In the genomic region with DNA sequence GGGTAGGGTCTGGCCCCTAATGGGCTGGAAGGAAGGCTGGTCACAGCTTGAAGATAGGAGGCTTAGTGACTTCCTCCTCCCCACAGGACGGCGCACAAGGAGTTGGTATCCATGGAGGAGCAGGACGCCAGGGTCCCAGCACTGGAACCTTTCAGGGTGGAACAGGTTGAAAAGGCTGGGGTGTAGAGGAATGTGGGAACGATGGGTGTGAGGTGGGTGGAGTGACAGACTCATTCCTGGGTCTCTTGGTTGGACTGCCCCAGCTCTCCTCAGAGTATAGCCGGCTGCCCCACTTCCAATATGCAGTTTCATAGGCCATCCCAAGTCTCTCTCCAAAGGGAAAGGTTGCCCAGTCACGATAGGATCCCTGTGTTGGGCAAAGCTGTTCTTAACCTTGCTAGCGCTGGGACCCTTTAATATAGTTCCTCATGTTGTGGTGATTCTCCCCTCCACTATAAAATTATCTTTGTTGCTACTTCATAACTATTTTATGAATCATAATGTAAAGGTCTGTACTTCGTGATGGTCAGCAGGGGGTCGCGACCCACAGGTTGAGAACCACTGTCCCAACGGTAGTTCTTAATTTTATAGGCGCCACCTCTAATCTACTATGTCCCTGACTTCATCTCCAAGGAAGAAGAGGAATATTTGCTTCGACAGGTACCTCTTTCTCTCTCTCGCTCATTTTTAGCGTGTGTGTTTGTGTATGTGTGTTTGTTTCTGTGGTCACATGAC, we compare ENCODE assay signal across 8 mouse cellular contexts. TPM values are rescaled to one million over a fixed set of nuclear protein-coding genes. Genes with fewer than 3 reads are reported as not detected.
DNase-seq lines count a peak whose midpoint lies in the region; ATAC-seq and TF ChIP-seq lines count a peak whose summit lies in the region.
"Had no signal": no experiment of that assay in that cellular context is flagged by ENCODE, and none has a peak within 500 bp of the region (broad histone marks: within the 10 kb centered on the region; RNA-seq: fewer than 3 reads in every experiment).

No protein-coding gene starts in this region.

- peaks cover 11% of the 10 kb centered on the region; the same call in 1 of the 2 replicates for H3K4me1 ChIP-seq in lung, embryonic 16.5 days (replicated peaks; ENCODE audit: control insufficient read depth, insufficient read depth, low read length)
- peaks cover 5% of the 10 kb centered on the region for H3K4me1 ChIP-seq in lung, adult 2 months (ENCODE audit: control insufficient read depth, insufficient read depth, low read length)
- peaks cover 24% of the 10 kb centered on the region for H3K4me1 ChIP-seq in forebrain, embryonic 12.5 days
- peaks cover 29% of the 10 kb centered on the region for H3K4me1 ChIP-seq in limb, embryonic 12.5 days (replicated peaks)
- H3K4me1 ChIP-seq in stomach, embryonic 14.5 days (ENCODE audit: control insufficient read depth, insufficient read depth, low read length): peaks cover 16% of the 10 kb centered on the region

- peak overlapping the region; percentile 95 for H3K4me2 ChIP-seq in lung, embryonic 16.5 days (ENCODE audit: low read depth, low read length)
- peak overlapping the region; percentile 94 for H3K4me2 ChIP-seq in forebrain, embryonic 12.5 days
- peak overlapping the region; percentile 91 for H3K4me2 ChIP-seq in limb, embryonic 12.5 days
- peak overlapping the region; percentile 88 for H3K4me2 ChIP-seq in stomach, embryonic 14.5 days (replicated peaks; ENCODE audit: low read depth, low read length)

- no peak for DNase-seq in lung, adult 2 months
- DNase-seq in left cerebral cortex, postnatal 4 days: no peak
- DNase-seq in cerebellum, adult 11 months: no peak
- DNase-seq: lung, adult 18-20 months had no signal

- no peak overlapping the region for H3K27ac ChIP-seq in lung, embryonic 16.5 days (ENCODE audit: low read length)
- no peak overlapping the region for H3K27ac ChIP-seq in forebrain, embryonic 12.5 days
- no peak overlapping the region for H3K27ac ChIP-seq in limb, embryonic 12.5 days
- H3K27ac ChIP-seq in stomach, embryonic 14.5 days (ENCODE audit: low read length): no peak overlapping the region; the same call in 1 of the 2 replicates

- no peak for ATAC-seq in lung, embryonic 16.5 days (ENCODE audit: low read depth)
- no peak for ATAC-seq in forebrain, embryonic 12.5 days (ENCODE audit: low FRiP score)
- no peak for ATAC-seq in limb, embryonic 12.5 days (ENCODE audit: insufficient number of reproducible peaks, insufficient read depth, low FRiP score, low TSS enrichment, low read depth)
- no peak for ATAC-seq in stomach, embryonic 14.5 days (ENCODE audit: insufficient number of reproducible peaks, insufficient read depth, low FRiP score, low read depth)

- TF ChIP-seq CTCF in lung, adult 2 months (IDR thresholded peaks at IDR 0.05; ENCODE audit: insufficient read depth, low read length): no peak

- no peaks in the 10 kb centered on the region for H3K9me3 ChIP-seq in lung, embryonic 16.5 days (ENCODE audit: control insufficient read depth, low read length)
- no peaks in the 10 kb centered on the region for H3K9me3 ChIP-seq in forebrain, embryonic 12.5 days
- H3K9me3 ChIP-seq in limb, embryonic 12.5 days: no peaks in the 10 kb centered on the region
- no peaks in the 10 kb centered on the region for H3K9me3 ChIP-seq in stomach, embryonic 14.5 days (ENCODE audit: control insufficient read depth, low read depth, low read length)

- no peaks in the 10 kb centered on the region; the same call in 1 of the 2 replicates for H3K36me3 ChIP-seq in lung, embryonic 16.5 days (ENCODE audit: control insufficient read depth, insufficient read depth, low read length)
- H3K36me3 ChIP-seq in forebrain, embryonic 12.5 days (replicated peaks): peaks cover 33% of the 10 kb centered on the region
- peaks cover 60% of the 10 kb centered on the region for H3K36me3 ChIP-seq in limb, embryonic 12.5 days
- peaks cover 11% of the 10 kb centered on the region; the same call in 1 of the 2 replicates for H3K36me3 ChIP-seq in stomach, embryonic 14.5 days (ENCODE audit: control insufficient read depth, insufficient read depth, low read length)

- intact Hi-C loops in left cerebral cortex, postnatal 4 days (cut with DNase I): no loop called here

- H3K4me3 ChIP-seq in lung, embryonic 16.5 days (ENCODE audit: low read length): peak overlapping the region; percentile 80
- H3K4me3 ChIP-seq in lung, adult 2 months (replicated peaks; ENCODE audit: extremely low read depth, low read depth, low read length): no peak overlapping the region
- H3K4me3 ChIP-seq in forebrain, embryonic 12.5 days (replicated peaks): peak overlapping the region; percentile 69
- peak overlapping the region; percentile 69 for H3K4me3 ChIP-seq in limb, embryonic 12.5 days (replicated peaks)
- H3K4me3 ChIP-seq in stomach, embryonic 14.5 days (ENCODE audit: low read depth, low read length): peak overlapping the region; percentile 57

- WGBS in lung, embryonic 16.5 days: 48% methylated on average over 15 of the region's 15 CpGs
- WGBS in lung, adult 2 months: 52% methylated on average over 15 of the region's 15 CpGs
- WGBS in forebrain, embryonic 12.5 days: 70% methylated on average over 15 of the region's 15 CpGs
- 63% methylated on average over 15 of the region's 15 CpGs for WGBS in limb, embryonic 12.5 days
- 59% methylated on average over 15 of the region's 15 CpGs for WGBS in stomach, embryonic 14.5 days

- no peaks in the 10 kb centered on the region for H3K27me3 ChIP-seq in lung, embryonic 16.5 days (ENCODE audit: control insufficient read depth, insufficient read depth, low read depth, low read length)
- no peaks in the 10 kb centered on the region for H3K27me3 ChIP-seq in forebrain, embryonic 12.5 days
- H3K27me3 ChIP-seq in limb, embryonic 12.5 days: no peaks in the 10 kb centered on the region
- no peaks in the 10 kb centered on the region for H3K27me3 ChIP-seq in stomach, embryonic 14.5 days (ENCODE audit: control insufficient read depth, insufficient read depth, low read length)

- no peak for TF ChIP-seq POLR2A in lung, adult 2 months (IDR thresholded peaks at IDR 0.05; ENCODE audit: borderline replicate concordance, extremely low read depth, low read depth, low read length)

- peak overlapping the region; percentile 78 for H3K9ac ChIP-seq in lung, embryonic 16.5 days (ENCODE audit: low read length)
- H3K9ac ChIP-seq in forebrain, embryonic 12.5 days: peak overlapping the region; percentile 80
- peak overlapping the region; percentile 74 for H3K9ac ChIP-seq in limb, embryonic 12.5 days (replicated peaks)
- peak overlapping the region; percentile 67; the same call in 1 of the 2 replicates for H3K9ac ChIP-seq in stomach, embryonic 14.5 days (replicated peaks; ENCODE audit: low read depth, low read length)

RNA-seq across cellular contexts. Expression of a gene that starts 1.0 kb away (rescaled TPM):
- polyA plus RNA-seq in lung, embryonic 16.5 days (2015; fragmentation: Nextera tagmentation; extraction: Ambion mirVana): 82.1 and 84.4 TPM in 2 replicates
- 141 and 163 TPM in 2 replicates for polyA plus RNA-seq in lung, adult 2 months (2012; rRNA removed)
- 73.2 and 79.0 TPM in 2 replicates for polyA plus RNA-seq in forebrain, embryonic 12.5 days (2016; fragmentation: Nextera tagmentation; extraction: Ambion mirVana)
- 101 TPM in 2 replicates for polyA plus RNA-seq in limb, embryonic 12.5 days (2016; fragmentation: Nextera tagmentation; extraction: Ambion mirVana)
- 70.1 and 76.2 TPM in 2 replicates for polyA plus RNA-seq in stomach, embryonic 14.5 days (2014; fragmentation: Nextera tagmentation; extraction: Ambion mirVana)
- total RNA-seq in left cerebral cortex, postnatal 4 days (2021): 10 to 100 TPM; 42.0 to 44.2 TPM

RNA-seq across cellular contexts. Expression of a gene that starts 5.0 kb away (rescaled TPM):
- 32.5 and 33.6 TPM in 2 replicates for polyA plus RNA-seq in lung, embryonic 16.5 days (2015; fragmentation: Nextera tagmentation; extraction: Ambion mirVana)
- 14.5 and 21.5 TPM in 2 replicates for polyA plus RNA-seq in lung, adult 2 months (2012; rRNA removed)
- 21.8 and 23.5 TPM in 2 replicates for polyA plus RNA-seq in forebrain, embryonic 12.5 days (2016; fragmentation: Nextera tagmentation; extraction: Ambion mirVana)
- polyA plus RNA-seq in limb, embryonic 12.5 days (2016; fragmentation: Nextera tagmentation; extraction: Ambion mirVana): 84.6 and 98.6 TPM in 2 replicates
- 49.0 and 53.2 TPM in 2 replicates for polyA plus RNA-seq in stomach, embryonic 14.5 days (2014; fragmentation: Nextera tagmentation; extraction: Ambion mirVana)
- total RNA-seq in left cerebral cortex, postnatal 4 days (2021): 1 to 10 TPM; 6.9 to 8.3 TPM

RNA-seq across cellular contexts. Expression of a gene that starts 12.0 kb away (rescaled TPM):
- 0.38 TPM in 1 of 2 replicates, not detected in the other for polyA plus RNA-seq in lung, embryonic 16.5 days (2015; fragmentation: Nextera tagmentation; extraction: Ambion mirVana)
- 0.50 and 0.55 TPM in 2 replicates for polyA plus RNA-seq in lung, adult 2 months (2012; rRNA removed)
- polyA plus RNA-seq in forebrain, embryonic 12.5 days (2016; fragmentation: Nextera tagmentation; extraction: Ambion mirVana): 2.0 TPM in 1 of 2 replicates, not detected in the other
- polyA plus RNA-seq in limb, embryonic 12.5 days (2016; fragmentation: Nextera tagmentation; extraction: Ambion mirVana): 0.97 and 5.0 TPM in 2 replicates
- polyA plus RNA-seq in stomach, embryonic 14.5 days (2014; fragmentation: Nextera tagmentation; extraction: Ambion mirVana): not detected in 2 replicates
- under 1 TPM; 0.58 to 0.66 TPM for total RNA-seq in left cerebral cortex, postnatal 4 days (2021)

RNA-seq across cellular contexts. Expression of a gene that starts 14.1 kb away (rescaled TPM):
- polyA plus RNA-seq in lung, embryonic 16.5 days (2015; fragmentation: Nextera tagmentation; extraction: Ambion mirVana): 14.5 and 15.8 TPM in 2 replicates
- polyA plus RNA-seq in lung, adult 2 months (2012; rRNA removed): 14.2 and 21.4 TPM in 2 replicates
- 22.0 and 23.8 TPM in 2 replicates for polyA plus RNA-seq in forebrain, embryonic 12.5 days (2016; fragmentation: Nextera tagmentation; extraction: Ambion mirVana)
- polyA plus RNA-seq in limb, embryonic 12.5 days (2016; fragmentation: Nextera tagmentation; extraction: Ambion mirVana): 20.7 and 23.6 TPM in 2 replicates
- polyA plus RNA-seq in stomach, embryonic 14.5 days (2014; fragmentation: Nextera tagmentation; extraction: Ambion mirVana): 14.4 and 17.0 TPM in 2 replicates
- 1 to 10 TPM; 7.1 to 7.4 TPM for total RNA-seq in left cerebral cortex, postnatal 4 days (2021)

RNA-seq across cellular contexts. Expression of a gene that starts 18.0 kb away (rescaled TPM):
- polyA plus RNA-seq in lung, embryonic 16.5 days (2015; fragmentation: Nextera tagmentation; extraction: Ambion mirVana): 15.9 and 20.7 TPM in 2 replicates
- 7.7 and 7.9 TPM in 2 replicates for polyA plus RNA-seq in lung, adult 2 months (2012; rRNA removed)
- 77.2 and 87.9 TPM in 2 replicates for polyA plus RNA-seq in forebrain, embryonic 12.5 days (2016; fragmentation: Nextera tagmentation; extraction: Ambion mirVana)
- polyA plus RNA-seq in limb, embryonic 12.5 days (2016; fragmentation: Nextera tagmentation; extraction: Ambion mirVana): 39.7 and 46.6 TPM in 2 replicates
- 52.8 and 53.9 TPM in 2 replicates for polyA plus RNA-seq in stomach, embryonic 14.5 days (2014; fragmentation: Nextera tagmentation; extraction: Ambion mirVana)
- 100 to 1,000 TPM; 403 to 414 TPM for total RNA-seq in left cerebral cortex, postnatal 4 days (2021)
